Mouse (Mus musculus): ENCODE data around the gene Gm11938. TPM values are rescaled to one million over a fixed set of nuclear protein-coding genes. Genes with fewer than 3 reads are reported as not detected.

Gene Gm11938
- polyA plus RNA-seq, 1 experiment from 2014 or later: not detected

DNA sequence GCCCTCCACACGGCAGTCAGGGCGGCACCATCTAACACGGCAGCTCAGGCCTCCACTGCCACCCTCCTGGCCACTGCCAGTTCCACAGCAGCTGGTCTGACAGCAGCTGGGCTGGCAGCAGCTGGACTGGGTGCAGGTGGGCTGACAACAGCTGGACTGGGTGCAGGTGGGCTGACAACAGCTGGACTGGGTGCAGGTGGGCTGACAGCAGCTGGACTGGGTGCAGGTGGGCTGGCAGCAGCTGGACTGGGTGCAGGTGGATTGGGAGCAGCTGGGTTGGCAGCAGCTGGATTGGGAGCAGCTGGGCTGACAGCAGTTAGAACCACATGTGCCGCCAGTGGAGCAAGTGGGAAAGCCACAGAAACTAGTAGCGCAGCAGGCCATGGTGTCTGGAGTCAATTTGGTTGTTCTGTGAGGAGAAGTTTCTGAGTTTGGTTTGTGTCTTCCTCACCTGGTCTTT is 19.8 kb downstream of the Gm11938 start, which contains the start of gene Krtap1-4:
Gene Krtap1-4 (minus strand): TSS at position 410 of the 460 bp plus-strand sequence.
- WGBS: 71% methylated on average over 5 of the region's 5 CpGs
- Histone ChIP-seq H3K4me3 (ENCODE audit: low read length) (no peak within 1 kb of the TSS), H3K27ac (ENCODE audit: low read length) (no peak within 1 kb of the TSS), H3K27me3 (ENCODE audit: control insufficient read depth, insufficient read depth, low read length) (no peaks in the 10 kb centered on the region), H3K9me3 (replicated peaks; ENCODE audit: control insufficient read depth, low read length) (no peaks in the 10 kb centered on the region), H3K9ac (ENCODE audit: low read length) (no peak within 1 kb of the TSS), H3K4me1 (ENCODE audit: control insufficient read depth, insufficient read depth, low read length) (no peaks in the 10 kb centered on the region), H3K4me2 (ENCODE audit: low read depth, low read length) (no peak within 1 kb of the TSS), H3K36me3 (ENCODE audit: control insufficient read depth, insufficient read depth) (no peaks in the 10 kb centered on the region)
- no peak for ATAC-seq (replicated peaks; ENCODE audit: extremely low read depth, insufficient read depth, low FRiP score)

GRCm38 (mm10) chr11:99581564-99581963 is 21.5 kb downstream of the Gm11938 start:
- no peaks in the 10 kb centered on the region for H3K4me1 ChIP-seq (ENCODE audit: control insufficient read depth, insufficient read depth, low read length)
- H3K27me3 ChIP-seq (ENCODE audit: control insufficient read depth, insufficient read depth, low read length): no peaks in the 10 kb centered on the region
- H3K36me3 ChIP-seq (ENCODE audit: control insufficient read depth, insufficient read depth): no peaks in the 10 kb centered on the region
- no peak overlapping the region for H3K4me2 ChIP-seq (ENCODE audit: low read depth, low read length)
- no peak overlapping the region for H3K27ac ChIP-seq (ENCODE audit: low read length)
- H3K4me3 ChIP-seq (ENCODE audit: low read length): no peak overlapping the region
- ATAC-seq (replicated peaks; ENCODE audit: extremely low read depth, insufficient read depth, low FRiP score): no peak
- no peaks in the 10 kb centered on the region for H3K9me3 ChIP-seq (replicated peaks; ENCODE audit: control insufficient read depth, low read length)
- H3K9ac ChIP-seq (ENCODE audit: low read length): no peak overlapping the region
- WGBS: 69% methylated on average over 6 of the region's 6 CpGs

- Histone ChIP-seq H3K9ac (ENCODE audit: low read length) (no peak overlapping the region), H3K27ac (ENCODE audit: low read length) (no peak overlapping the region), H3K9me3 (replicated peaks; ENCODE audit: control insufficient read depth, low read length) (no peaks in the 10 kb centered on the region), H3K4me1 (ENCODE audit: control insufficient read depth, insufficient read depth, low read length) (no peaks in the 10 kb centered on the region), H3K4me2 (ENCODE audit: low read depth, low read length) (no peak overlapping the region), H3K4me3 (ENCODE audit: low read length) (no peak overlapping the region), H3K27me3 (ENCODE audit: control insufficient read depth, insufficient read depth, low read length) (no peaks in the 10 kb centered on the region), H3K36me3 (ENCODE audit: control insufficient read depth, insufficient read depth) (no peaks in the 10 kb centered on the region)
- no peak for ATAC-seq (replicated peaks; ENCODE audit: extremely low read depth, insufficient read depth, low FRiP score)
- WGBS: 85% methylated on average over 5 of the region's 5 CpGs
Measured at GRCm38 (mm10) chr11:99581051-99581450, 22.1 kb downstream of the Gm11938 start.

DNA sequence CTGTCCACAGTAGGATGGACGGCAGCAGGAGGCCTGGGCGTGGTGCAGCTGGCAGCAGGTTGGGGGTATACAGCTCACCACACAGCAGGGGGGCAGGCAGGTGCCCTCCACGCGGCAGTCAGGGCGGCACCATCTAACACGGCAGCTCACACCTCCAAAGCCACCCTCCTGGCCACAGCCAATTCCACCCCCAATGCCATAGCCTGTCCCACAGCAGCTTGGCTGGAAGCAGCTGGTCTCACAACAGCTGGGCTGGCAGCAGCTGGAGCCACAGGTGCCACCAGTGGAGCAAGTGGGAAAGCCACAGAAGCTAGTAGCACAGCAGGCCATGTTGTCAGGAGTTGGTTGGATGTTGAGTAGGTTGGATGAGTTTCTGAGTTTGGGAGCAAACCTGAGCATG is 22.5 kb downstream of the Gm11938 start, which contains the start of gene Krtap1-5:
Gene Krtap1-5 (minus strand): TSS at position 381 of the 400 bp plus-strand sequence.
- Histone ChIP-seq H3K9me3 (replicated peaks; ENCODE audit: control insufficient read depth, low read length) (no peaks in the 10 kb centered on the region), H3K27ac (ENCODE audit: low read length) (no peak within 1 kb of the TSS), H3K27me3 (ENCODE audit: control insufficient read depth, insufficient read depth, low read length) (no peaks in the 10 kb centered on the region), H3K4me2 (ENCODE audit: low read depth, low read length) (no peak within 1 kb of the TSS), H3K4me1 (ENCODE audit: control insufficient read depth, insufficient read depth, low read length) (no peaks in the 10 kb centered on the region), H3K9ac (ENCODE audit: low read length) (no peak within 1 kb of the TSS), H3K36me3 (ENCODE audit: control insufficient read depth, insufficient read depth) (no peaks in the 10 kb centered on the region), H3K4me3 (ENCODE audit: low read length) (no peak within 1 kb of the TSS)
- ATAC-seq (replicated peaks; ENCODE audit: extremely low read depth, insufficient read depth, low FRiP score): no peak
- 77% methylated on average over 6 of the region's 6 CpGs for whole genome bisulfite sequencing

DNA sequence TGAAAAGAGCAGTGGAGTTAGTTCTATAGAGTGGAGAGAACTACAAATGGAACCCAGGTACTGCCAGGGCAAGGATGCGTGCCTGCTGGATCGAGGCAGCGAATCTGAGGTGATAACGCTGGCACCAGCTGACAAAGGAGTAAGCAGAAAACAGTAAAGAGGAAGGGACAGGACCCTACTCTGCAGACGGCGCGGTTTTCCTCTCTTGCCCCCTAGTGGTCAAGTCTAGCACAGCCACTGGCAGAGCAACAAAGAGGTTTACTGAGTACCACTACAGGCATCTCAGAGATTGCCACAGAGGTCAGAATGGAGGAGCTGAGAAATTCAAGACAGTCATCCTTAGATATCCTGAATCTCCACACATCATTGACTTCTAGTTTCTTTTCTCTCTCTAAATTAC is 29.0 kb downstream of the Gm11938 start:
- no peaks in the 10 kb centered on the region for H3K9me3 ChIP-seq (replicated peaks; ENCODE audit: control insufficient read depth, low read length)
- no peaks in the 10 kb centered on the region for H3K27me3 ChIP-seq (ENCODE audit: control insufficient read depth, insufficient read depth, low read length)
- no peak overlapping the region for H3K4me3 ChIP-seq (ENCODE audit: low read length)
- no peaks in the 10 kb centered on the region for H3K4me1 ChIP-seq (ENCODE audit: control insufficient read depth, insufficient read depth, low read length)
- H3K9ac ChIP-seq (ENCODE audit: low read length): no peak overlapping the region
- no peak overlapping the region for H3K27ac ChIP-seq (ENCODE audit: low read length)
- ATAC-seq (replicated peaks; ENCODE audit: extremely low read depth, insufficient read depth, low FRiP score): no peak
- no peaks in the 10 kb centered on the region for H3K36me3 ChIP-seq (ENCODE audit: control insufficient read depth, insufficient read depth)
- WGBS: 3% methylated on average over 7 of the region's 7 CpGs
- peak overlapping the region; percentile 44 for H3K4me2 ChIP-seq (ENCODE audit: low read depth, low read length)

DNA sequence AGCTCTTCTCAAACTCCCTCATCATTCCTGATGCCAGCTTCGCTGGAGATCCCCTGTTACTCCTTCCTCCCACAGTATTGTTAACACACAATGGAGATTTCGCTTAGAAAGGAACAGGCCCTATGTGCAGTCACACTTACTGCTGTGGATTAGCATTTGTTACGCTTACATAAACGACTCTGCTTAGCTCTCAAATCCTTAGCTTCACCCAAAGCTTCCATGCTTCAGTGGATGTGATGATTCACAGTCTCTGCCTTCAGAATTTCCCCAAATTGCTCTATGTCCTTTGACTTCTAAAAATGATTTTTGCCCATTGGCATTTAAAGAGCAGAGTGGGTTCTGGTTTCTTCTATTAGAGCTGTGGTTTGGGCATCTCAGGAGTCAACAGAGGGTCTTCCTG is 29.9 kb downstream of the Gm11938 start:
- H3K9me3 ChIP-seq (replicated peaks; ENCODE audit: control insufficient read depth, low read length): no peaks in the 10 kb centered on the region
- H3K27me3 ChIP-seq (ENCODE audit: control insufficient read depth, insufficient read depth, low read length): no peaks in the 10 kb centered on the region
- H3K4me3 ChIP-seq (ENCODE audit: low read length): no peak overlapping the region
- no peaks in the 10 kb centered on the region for H3K36me3 ChIP-seq (ENCODE audit: control insufficient read depth, insufficient read depth)
- no peak overlapping the region for H3K9ac ChIP-seq (ENCODE audit: low read length)
- 59% methylated on average over 4 of the region's 4 CpGs for WGBS
- ATAC-seq (replicated peaks; ENCODE audit: extremely low read depth, insufficient read depth, low FRiP score): no peak
- no peaks in the 10 kb centered on the region for H3K4me1 ChIP-seq (ENCODE audit: control insufficient read depth, insufficient read depth, low read length)
- no peak overlapping the region for H3K4me2 ChIP-seq (ENCODE audit: low read depth, low read length)
- H3K27ac ChIP-seq (ENCODE audit: low read length): no peak overlapping the region

DNA sequence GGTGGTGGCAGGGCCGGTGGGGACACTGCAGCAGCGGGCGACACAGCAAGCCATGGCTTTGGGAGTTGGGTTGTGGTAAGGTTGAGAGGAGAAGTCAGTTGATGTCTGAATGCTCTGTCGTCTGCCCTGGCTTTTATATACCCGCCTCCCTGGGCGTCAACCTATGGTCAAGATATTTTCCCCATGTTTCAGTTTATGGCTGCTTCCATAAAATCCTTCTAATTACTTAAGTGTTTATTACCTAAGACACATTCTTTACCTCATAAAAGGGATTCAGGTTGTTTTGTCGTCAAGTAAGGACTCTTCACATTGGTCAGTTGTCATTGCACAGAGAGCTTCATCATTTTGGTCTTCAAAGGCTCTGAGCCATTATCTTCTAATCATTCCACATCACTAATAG is 36.6 kb downstream of the Gm11938 start, which contains the start of gene Krtap3-1:
Gene Krtap3-1 (minus strand): TSS at position 101 of the 400 bp plus-strand sequence.
- 86% methylated on average over 7 of the region's 7 CpGs for WGBS
- Histone ChIP-seq H3K9ac (ENCODE audit: low read length) (no peak within 1 kb of the TSS), H3K27me3 (ENCODE audit: control insufficient read depth, insufficient read depth, low read length) (no peaks in the 10 kb centered on the region), H3K4me2 (ENCODE audit: low read depth, low read length) (no peak within 1 kb of the TSS), H3K4me3 (ENCODE audit: low read length) (no peak within 1 kb of the TSS), H3K36me3 (ENCODE audit: control insufficient read depth, insufficient read depth) (no peaks in the 10 kb centered on the region), H3K9me3 (replicated peaks; ENCODE audit: control insufficient read depth, low read length) (no peaks in the 10 kb centered on the region), H3K4me1 (ENCODE audit: control insufficient read depth, insufficient read depth, low read length) (no peaks in the 10 kb centered on the region), H3K27ac (ENCODE audit: low read length) (no peak within 1 kb of the TSS)
- no peak for ATAC-seq (replicated peaks; ENCODE audit: extremely low read depth, insufficient read depth, low FRiP score)

GRCm38 (mm10) chr11:99562580-99562979 is 40.5 kb downstream of the Gm11938 start:
- Histone ChIP-seq H3K4me2 (ENCODE audit: low read depth, low read length) (no peak overlapping the region), H3K27ac (ENCODE audit: low read length) (no peak overlapping the region), H3K4me3 (ENCODE audit: low read length) (no peak overlapping the region), H3K36me3 (ENCODE audit: control insufficient read depth, insufficient read depth) (no peaks in the 10 kb centered on the region), H3K4me1 (ENCODE audit: control insufficient read depth, insufficient read depth, low read length) (no peaks in the 10 kb centered on the region; the same call in 1 of the 2 replicates), H3K9ac (ENCODE audit: low read length) (no peak overlapping the region), H3K27me3 (ENCODE audit: control insufficient read depth, insufficient read depth, low read length) (no peaks in the 10 kb centered on the region), H3K9me3 (replicated peaks; ENCODE audit: control insufficient read depth, low read length) (no peaks in the 10 kb centered on the region)
- no peak for ATAC-seq (replicated peaks; ENCODE audit: extremely low read depth, insufficient read depth, low FRiP score)
- 77% methylated on average over 6 of the region's 6 CpGs for WGBS

GRCm38 (mm10) chr11:99559366-99559765 is 43.7 kb downstream of the Gm11938 start, which contains the start of gene Gm11939:
Gm11939 (minus strand) TSS chr11:99559466.
- Histone ChIP-seq H3K9me3 (replicated peaks; ENCODE audit: control insufficient read depth, low read length) (no peaks in the 10 kb centered on the region), H3K4me3 (ENCODE audit: low read length) (no peak within 1 kb of the TSS), H3K4me1 (ENCODE audit: control insufficient read depth, insufficient read depth, low read length) (no peaks in the 10 kb centered on the region; the same call in 1 of the 2 replicates), H3K27ac (ENCODE audit: low read length) (no peak within 1 kb of the TSS), H3K9ac (ENCODE audit: low read length) (no peak within 1 kb of the TSS), H3K4me2 (ENCODE audit: low read depth, low read length) (no peak within 1 kb of the TSS), H3K36me3 (ENCODE audit: control insufficient read depth, insufficient read depth) (no peaks in the 10 kb centered on the region), H3K27me3 (ENCODE audit: control insufficient read depth, insufficient read depth, low read length) (no peaks in the 10 kb centered on the region)
- ATAC-seq (replicated peaks; ENCODE audit: extremely low read depth, insufficient read depth, low FRiP score): no peak
- 84% methylated on average over 9 of the region's 9 CpGs for WGBS
